Mouse (Mus musculus) spleen, postnatal 36 days (tissue): Measurements from ENCODE around the gene Npff.

Experiments used
- DNase-seq, 2 experiments: peaks; one replicate each; pipeline ENCODE4 v3.0.0; 2022; ENCODE audit warnings: low spot score in 2 of 2, mixed read lengths in 1 of 2

Npff gene

GRCm38 (mm10) chr15:102524892-102525485 lies at the start of gene Npff:
Gene Npff, minus strand, starts transcription at chr15:102524942.
- DNase-seq: peak; percentile 55 to 61

GRCm38 (mm10) chr15:102572081-102572480 lies 47.3 kb upstream of the Npff start:
- DNase-seq: no peak

DNA sequence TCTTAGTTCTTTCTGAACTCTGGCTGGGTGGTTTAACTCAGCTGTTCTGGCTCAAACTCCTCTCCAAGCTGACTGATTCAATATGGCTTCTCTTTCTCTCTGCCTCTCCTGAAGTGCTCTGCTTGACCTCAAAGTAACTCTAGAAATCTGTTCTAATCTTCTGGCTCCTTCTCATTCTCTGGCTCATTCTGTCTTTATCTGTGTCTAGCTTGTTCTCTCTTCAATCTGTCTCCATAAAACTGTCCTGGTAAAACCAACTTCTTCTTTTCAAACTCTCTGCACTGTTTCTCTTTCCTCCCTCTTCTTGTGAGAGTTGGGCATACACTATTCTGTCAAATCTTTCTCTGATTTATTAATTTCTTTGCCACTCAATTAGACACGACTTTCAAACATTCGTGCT lies 43.1 kb upstream of the Npff start:
- no peak for DNase-seq

DNA sequence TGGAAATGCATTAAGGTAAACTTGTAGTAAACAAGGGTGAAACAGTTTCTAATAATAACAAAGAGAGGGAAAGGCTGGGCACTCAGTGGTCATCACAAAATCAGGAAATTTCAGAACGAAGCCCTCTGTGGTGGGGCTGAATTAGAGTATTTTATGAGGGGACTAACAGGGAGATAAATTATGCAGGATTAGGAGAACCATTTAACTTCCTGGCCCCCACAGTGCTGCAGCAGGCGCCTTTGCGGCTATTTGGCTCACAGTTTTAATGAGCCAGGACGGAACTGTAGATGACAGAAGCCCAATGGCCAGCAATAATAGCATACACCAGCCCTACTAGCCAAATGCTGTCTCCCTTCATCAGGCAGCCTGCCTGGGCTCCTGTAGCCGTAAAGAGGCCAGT lies 38.9 kb upstream of the Npff start:
- DNase-seq: no peak

DNA sequence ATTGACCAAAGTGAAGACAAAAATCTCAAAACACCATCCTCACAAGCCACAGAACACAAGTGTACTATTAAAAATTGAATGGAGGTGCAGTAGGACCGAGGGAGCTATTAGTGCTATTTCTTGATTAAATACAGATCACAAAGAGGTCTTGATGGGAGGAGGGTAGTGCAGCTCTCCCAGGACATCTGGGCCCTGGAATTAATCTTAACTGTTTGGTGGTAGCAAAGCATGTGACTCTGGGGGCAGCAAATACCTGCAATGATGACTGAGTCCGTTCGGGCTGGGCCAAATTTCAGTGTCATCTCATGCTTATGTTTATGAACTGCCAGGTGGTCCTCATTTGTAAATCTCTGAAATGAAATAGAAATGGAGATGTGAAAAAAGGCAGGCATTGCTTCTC lies 38.3 kb upstream of the Npff start:
- no peak for DNase-seq

DNA sequence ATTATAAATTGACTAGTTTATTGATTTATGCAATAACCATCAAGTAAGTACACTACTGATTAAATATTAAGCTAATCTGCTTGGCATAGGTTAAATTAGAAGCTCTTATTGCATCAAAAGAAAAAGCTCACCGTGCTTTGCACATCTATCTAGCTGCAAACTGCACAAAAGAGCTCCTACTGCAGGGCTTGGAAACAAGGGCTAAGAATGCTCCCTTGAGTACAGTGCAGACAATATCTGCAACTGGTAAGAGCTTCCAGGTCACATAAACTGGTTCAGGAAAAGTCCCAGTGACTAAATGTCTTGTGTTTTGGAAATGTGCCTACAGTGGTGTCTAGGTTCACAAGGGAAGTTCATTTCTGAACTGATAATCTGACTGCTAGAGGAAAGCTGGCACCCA lies 37.7 kb upstream of the Npff start:
- no peak for DNase-seq

- no peak for DNase-seq
These were observed 32.8 kb upstream of the Npff start for GRCm38 (mm10) chr15:102557580-102557979.

GRCm38 (mm10) chr15:102555581-102555980 lies 30.8 kb upstream of the Npff start:
- no peak for DNase-seq

- no peak for DNase-seq
These were observed 27.9 kb upstream of the Npff start for GRCm38 (mm10) chr15:102552599-102552998.

- DNase-seq: no peak
These were observed 22.7 kb upstream of the Npff start for GRCm38 (mm10) chr15:102547478-102547877.

DNA sequence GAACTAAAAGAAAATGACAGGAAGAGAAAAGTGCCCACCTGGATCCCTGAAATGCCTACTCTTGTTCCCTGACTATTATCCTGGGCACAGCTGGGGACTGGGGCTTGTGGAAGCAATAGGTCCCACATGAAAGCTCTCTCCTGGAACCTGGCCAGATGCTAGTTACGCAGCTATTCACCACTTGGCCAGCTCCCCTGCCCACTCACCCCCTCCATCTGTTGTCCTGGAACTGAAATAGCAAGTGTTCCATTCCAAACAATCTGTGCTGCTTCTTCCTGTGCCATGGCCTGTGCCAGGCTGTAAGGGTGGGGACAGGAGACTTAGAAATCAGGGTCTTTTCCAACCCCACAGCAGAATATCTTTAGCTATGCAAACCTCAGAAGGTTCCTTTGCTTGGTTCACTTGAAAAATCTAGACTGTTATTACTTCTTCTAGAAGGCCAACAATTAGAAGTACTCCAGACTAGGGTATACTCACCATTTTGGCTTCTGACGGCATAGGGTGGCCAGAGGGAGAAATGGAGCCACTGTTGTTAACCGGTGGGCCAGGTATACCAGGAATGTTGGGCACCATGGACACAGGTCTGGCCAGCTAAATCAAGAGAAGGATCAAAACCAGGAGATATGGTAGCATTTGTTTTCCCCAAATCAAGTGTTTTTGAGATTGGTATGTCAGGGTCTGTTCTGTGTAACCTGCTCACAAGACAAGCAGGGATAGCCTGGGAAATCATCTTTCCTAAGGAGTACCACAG lies 22.1 kb upstream of the Npff start:
- no peak for DNase-seq

DNA sequence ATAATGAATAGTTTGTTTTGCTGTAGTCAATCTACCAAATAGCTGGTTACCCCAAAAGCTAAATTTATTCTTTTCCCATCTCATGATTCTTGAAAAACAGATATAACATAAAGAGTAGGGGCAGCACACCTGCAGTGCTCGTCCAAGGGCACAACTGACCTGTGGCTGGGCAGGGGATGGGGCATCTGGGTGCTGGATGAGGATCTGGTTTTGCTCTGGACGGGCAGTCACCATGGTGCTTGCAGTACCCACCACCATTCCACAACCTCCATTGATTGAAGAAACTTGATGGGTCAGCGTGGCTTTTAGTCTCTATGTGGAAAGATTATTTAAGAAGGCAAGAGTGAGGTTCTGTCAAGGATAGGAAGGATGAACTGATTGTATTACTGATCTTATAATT lies 21.5 kb upstream of the Npff start:
- DNase-seq: no peak

- no peak for DNase-seq
These were observed 20.1 kb upstream of the Npff start for GRCm38 (mm10) chr15:102544801-102545200.

- DNase-seq: no peak
These were observed 9.2 kb upstream of the Npff start for GRCm38 (mm10) chr15:102533926-102534325.

- no peak for DNase-seq
These were observed 7.6 kb upstream of the Npff start for GRCm38 (mm10) chr15:102532106-102532900.

GRCm38 (mm10) chr15:102531586-102531985 lies 6.8 kb upstream of the Npff start:
- no peak for DNase-seq

DNA sequence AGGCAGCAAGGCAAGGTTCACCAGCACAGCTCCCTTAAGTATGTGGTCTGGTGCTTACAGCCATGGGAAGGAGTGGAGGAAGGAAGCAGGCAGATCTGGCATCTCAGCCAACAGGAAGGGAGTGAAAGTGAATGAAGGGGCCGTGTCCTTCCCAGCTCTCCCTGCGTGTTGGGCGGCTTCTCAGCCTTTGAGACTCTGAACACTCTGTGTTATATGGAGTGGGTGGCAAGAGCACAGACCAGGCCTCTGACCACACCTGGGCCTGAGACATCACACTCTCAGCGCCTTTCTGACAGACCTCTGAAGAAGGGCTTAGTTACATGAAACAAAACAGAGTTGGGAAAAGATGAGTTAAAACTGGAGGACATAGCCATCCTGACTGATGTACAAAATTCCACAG lies 5.8 kb upstream of the Npff start:
- DNase-seq: no peak

DNA sequence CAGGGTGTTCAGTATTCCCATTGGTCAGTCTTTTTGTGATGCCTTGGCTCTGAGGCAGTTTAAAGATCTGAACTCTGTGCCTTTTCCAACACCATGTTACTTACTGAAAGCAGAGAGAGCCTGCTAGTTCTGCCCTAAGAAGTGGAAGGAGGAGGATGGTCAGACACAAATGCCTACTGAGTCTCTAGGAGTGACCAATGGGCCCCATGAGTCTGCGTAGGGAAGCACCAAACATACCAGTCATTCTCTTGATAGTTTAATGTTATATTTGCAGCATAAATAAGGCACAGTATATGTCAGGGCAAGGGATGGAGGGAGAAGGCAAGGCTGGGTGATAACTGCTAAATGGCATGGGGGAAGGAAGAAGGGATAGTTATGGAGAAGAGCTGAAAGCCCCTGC lies 3.7 kb upstream of the Npff start:
- no peak for DNase-seq

DNA sequence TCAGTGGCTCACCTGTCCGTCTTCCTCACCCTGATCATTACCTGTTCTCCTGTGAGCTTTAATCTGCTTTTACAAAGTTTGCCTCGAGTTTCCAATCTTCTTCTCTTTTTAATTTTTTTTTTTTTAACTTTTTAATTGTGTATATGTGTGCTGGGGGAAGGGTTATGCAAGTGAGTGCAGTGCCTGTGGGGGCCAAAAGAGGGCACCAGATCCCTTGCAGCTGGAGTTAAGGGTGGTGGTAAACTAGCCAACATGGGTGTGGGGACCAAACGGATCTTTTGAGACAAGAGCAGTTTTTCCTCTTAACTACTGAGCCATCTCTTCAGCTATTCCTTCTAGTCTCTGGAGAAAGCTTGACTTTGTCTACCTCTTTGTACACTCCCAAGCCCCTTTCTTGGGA lies 3.2 kb upstream of the Npff start:
- no peak for DNase-seq

DNA sequence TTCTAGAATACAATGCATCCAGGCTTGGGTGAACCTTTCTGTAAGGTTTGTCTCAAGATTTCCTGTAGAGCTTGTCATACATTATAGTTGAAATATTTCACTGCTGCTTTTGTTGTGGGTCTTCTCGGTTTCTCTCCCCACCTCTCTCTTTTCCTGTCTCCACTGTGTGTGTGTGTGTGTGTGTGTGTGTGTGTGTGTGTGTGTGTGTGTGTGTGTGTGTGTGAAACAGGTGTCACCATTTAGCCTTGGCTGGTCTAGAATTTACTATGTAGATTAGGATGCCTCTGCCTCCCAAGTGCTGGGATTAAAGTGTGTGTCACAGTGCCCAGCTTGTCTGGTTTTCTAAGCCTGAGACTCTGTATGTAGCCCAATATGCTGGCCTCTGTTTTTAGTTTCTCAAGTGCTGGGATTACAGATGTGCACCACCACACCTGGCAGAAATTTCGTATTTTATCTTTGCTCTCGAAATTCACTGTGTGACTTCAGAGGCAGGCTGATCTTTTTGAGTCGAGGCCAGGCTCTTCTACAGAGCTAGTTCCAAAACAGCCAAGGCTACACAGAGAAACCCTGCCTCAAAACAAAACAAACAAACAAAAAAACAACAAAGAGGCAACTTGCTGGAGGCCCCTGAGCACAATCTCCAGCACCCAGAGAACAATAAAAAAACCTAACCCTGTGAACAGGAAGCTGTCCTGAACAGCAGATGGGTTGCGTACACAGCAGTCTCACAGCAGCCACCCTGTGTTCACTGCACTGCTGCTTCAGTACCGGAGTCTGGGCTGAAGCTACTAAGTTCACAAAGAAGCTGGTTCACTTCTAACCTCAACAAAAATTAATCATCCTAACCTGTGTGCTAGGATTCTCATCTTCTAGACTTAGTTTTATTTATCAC lies 1.6 kb upstream of the Npff start:
- DNase-seq: no peak

- no peak for DNase-seq
These were observed 3.3 kb downstream of the Npff start for GRCm38 (mm10) chr15:102521480-102521879.

GRCm38 (mm10) chr15:102520416-102520815 lies 4.3 kb downstream of the Npff start:
- DNase-seq: no peak
